Mouse (Mus musculus) cerebellum, adult 11-12 months (tissue): ENCODE data around the gene Klrb1f.
"Not testable (repeated sequence)": the region's sequence is repeated elsewhere in the genome, so short reads cannot be mapped to it uniquely, and the experiment has no call there.

Experiments
- DNase-seq: peaks from one replicate; pipeline ENCODE4 v3.0.0; 2022

The Klrb1f gene

GRCm38 (mm10) chr6:129048857-129049473 lies 3.3 kb downstream of the Klrb1f start:
- no peak for DNase-seq

- DNase-seq = no peak
Measured at GRCm38 (mm10) chr6:129049596-129050251, 4.0 kb downstream of the Klrb1f start.

- DNase-seq = no peak
Measured at GRCm38 (mm10) chr6:129051086-129051485, 5.4 kb downstream of the Klrb1f start.

- no peak for DNase-seq
Measured at GRCm38 (mm10) chr6:129051731-129052130, 6.0 kb downstream of the Klrb1f start.

GRCm38 (mm10) chr6:129056237-129056636 lies 10.5 kb downstream of the Klrb1f start:
- no peak for DNase-seq

- DNase-seq = no peak
Measured at GRCm38 (mm10) chr6:129058013-129058412, 12.3 kb downstream of the Klrb1f start.

- no peak for DNase-seq
Measured at GRCm38 (mm10) chr6:129065407-129065806, 19.7 kb downstream of the Klrb1f start.

- no peak for DNase-seq
Measured at GRCm38 (mm10) chr6:129065857-129066256, 20.2 kb downstream of the Klrb1f start.

GRCm38 (mm10) chr6:129066530-129066929 lies 20.8 kb downstream of the Klrb1f start:
- DNase-seq = no peak

- DNase-seq = no peak
Measured at GRCm38 (mm10) chr6:129066986-129067385, 21.3 kb downstream of the Klrb1f start.

- DNase-seq = no peak
Measured at GRCm38 (mm10) chr6:129085098-129085497, 39.4 kb downstream of the Klrb1f start.

GRCm38 (mm10) chr6:129086031-129086430 lies 40.3 kb downstream of the Klrb1f start:
- DNase-seq = not testable (repeated sequence)

GRCm38 (mm10) chr6:129088161-129088560 lies 42.5 kb downstream of the Klrb1f start:
- DNase-seq = no peak

- DNase-seq = not testable (repeated sequence)
Measured at GRCm38 (mm10) chr6:129088596-129088995, 42.9 kb downstream of the Klrb1f start.

GRCm38 (mm10) chr6:129095166-129095565 lies 49.5 kb downstream of the Klrb1f start:
- no peak for DNase-seq

GRCm38 (mm10) chr6:129097929-129098328 lies 52.2 kb downstream of the Klrb1f start:
- DNase-seq = no peak

GRCm38 (mm10) chr6:129100794-129101193 lies 55.1 kb downstream of the Klrb1f start, which contains the start of gene Clec2e:
TSS of gene Clec2e (minus strand) at chr6:129100913.
- not testable (repeated sequence) for DNase-seq

GRCm38 (mm10) chr6:129101604-129102003 lies 55.9 kb downstream of the Klrb1f start:
- no peak for DNase-seq

GRCm38 (mm10) chr6:129102858-129103555 lies 57.3 kb downstream of the Klrb1f start:
- no peak for DNase-seq
